Mouse (Mus musculus) CD8-positive naive resting alpha-beta T cell, adult 2 months (primary cell): Measurements from ENCODE around the gene Gm10100.
"Not testable (repeated sequence)": the region's sequence is repeated elsewhere in the genome, so short reads cannot be mapped to it uniquely, and the experiment has no call there.

Source experiments
- DNase-seq, 2 experiments: peaks; one replicate each; pipeline ENCODE4 v3.0.0; 2022; ENCODE audit warnings: low read depth in 2 of 2, low spot score in 2 of 2

Gm10100 gene

DNA sequence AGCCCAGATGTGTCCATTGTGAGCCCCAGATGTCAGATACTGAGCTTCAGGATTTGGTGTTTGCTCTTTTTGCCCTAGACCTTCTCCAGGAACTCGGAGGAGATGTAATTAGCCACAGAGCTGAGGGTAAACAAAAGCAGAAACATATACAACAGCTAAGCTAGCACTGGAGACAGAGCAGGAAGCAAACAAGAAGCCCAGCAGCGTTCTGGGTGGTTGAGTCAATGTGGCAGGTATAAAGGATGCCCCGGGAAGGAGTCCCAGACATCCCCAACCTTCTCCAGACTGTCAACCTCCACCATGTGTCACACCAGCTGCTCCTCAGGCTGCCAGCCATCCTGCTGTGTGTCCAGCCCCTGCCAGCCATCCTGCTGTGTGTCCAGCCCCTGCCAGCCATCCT is at the start of gene Gm10100:
Gene Gm10100 (plus strand): TSS at position 301 of the 400 bp plus-strand sequence.
- DNase-seq, result no peak

DNA sequence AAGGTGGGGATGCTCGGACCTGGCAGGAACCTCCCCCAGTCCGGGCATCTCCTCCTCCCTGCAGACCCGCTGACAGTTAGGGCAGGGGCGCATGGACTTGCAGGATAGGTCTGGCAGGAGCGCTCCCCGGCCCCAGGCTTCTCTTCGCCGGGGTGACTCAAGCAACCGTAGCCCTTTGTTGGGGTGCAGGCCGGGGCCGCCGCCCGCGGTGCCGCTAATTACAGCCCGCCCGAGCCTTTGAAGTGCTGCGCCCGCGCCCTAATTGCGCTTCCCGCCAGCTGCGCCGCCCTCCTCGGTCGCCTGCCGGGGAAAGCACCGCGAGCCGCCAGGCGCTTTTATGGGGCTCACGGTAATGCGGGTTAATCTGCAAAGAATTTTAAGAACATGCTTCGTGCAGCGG is 48.7 kb upstream of the Gm10100 start:
- no peak for DNase-seq

DNA sequence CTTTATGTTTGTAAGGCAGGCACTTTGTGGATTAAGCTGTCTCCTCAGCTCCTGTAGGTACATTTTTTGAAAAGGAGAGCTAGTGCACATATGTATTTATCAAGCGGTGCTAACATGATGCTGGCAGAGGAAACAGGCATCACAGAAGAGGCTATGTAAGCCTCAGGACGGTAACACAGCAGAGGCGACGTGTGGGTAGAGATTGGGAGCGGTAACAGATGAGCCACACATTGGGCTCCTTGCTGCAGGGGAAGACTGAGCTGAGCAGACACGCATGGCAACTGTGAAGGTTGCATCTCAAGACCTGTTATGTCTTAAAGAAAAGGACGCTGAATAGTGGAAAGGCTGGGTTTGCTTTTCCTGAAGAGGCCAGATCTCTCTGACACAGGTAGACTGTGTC is 43.3 kb upstream of the Gm10100 start:
- DNase-seq, result no peak

DNA sequence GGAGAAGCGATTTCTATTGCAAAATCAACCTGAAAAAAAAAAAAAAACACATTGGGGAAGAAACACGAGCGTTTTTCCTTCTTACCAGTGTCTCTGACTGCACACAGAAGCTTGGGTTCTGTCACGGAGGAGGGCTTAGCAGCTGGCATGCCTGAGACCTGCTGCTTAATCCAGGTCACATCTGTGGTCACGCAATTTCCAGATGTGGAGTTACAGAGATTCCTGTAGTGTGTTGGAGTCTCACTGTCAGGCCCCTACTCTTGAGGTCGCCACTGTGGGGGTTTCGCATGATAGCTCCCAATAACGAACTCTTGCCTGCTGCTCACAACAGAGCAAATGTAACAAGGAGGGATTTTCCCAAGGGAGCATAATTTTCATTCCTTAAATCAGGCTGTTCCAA is 42.1 kb upstream of the Gm10100 start:
- no peak for DNase-seq

DNA sequence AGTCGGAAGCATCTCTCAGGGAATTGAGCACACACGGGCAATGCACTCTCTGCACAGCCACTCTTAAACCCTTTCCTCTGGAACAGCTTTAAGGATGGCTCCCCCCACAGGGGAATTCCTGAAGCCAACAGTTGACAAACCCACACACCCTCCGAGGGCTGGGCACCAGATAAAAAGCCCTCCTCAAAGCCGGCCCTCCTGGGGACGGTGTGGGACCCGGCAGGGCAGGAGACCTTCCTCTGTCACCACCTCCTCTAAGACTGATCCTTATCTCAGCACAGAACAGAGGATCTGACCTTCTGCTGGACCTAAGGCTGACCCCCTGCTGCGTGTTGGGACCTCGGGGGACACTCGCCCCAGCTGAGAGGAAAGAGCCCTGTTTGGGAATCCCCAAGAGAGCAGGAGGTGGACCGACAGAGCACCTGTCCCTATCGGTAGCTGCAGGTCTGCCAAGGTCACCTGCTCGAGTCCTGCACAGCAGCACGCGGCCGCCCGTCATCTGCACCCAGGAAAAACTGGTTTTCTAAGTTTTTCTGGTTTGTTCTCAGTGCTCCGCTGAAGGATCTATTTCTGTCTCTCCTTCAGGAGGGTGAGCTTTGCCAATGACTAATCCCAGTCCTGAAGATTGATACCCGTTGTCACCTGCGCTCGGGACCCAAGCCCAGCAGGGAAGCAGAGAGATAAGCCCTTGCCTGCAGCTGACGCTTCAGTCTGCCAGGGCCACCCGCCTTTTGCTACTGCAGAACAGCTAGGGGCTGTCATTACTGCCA is 40.2 kb upstream of the Gm10100 start, which contains the start of gene Tspear:
Gene Tspear (plus strand): TSS at position 675 of the 770 bp plus-strand sequence.
- no peak for DNase-seq

DNA sequence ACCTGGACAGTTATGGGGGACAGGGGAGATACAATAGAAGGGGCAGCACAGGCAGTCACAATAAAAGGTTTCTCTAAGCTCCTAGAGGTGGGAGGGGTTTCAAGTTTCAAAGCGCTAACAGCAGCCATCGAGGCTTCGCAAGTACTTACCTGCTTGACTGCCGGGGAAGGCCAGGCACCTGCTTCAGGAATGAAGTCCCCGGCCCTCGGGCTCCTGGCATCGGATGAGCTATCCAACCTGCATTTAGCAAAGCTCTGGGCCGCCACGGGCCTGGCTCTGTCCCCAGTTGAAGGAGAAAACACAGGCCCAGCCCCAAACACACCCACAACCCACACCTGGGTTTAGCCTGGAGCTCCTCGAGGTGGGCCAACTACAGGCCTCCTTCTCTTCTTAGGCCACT is 39.3 kb upstream of the Gm10100 start:
- no peak for DNase-seq

DNA sequence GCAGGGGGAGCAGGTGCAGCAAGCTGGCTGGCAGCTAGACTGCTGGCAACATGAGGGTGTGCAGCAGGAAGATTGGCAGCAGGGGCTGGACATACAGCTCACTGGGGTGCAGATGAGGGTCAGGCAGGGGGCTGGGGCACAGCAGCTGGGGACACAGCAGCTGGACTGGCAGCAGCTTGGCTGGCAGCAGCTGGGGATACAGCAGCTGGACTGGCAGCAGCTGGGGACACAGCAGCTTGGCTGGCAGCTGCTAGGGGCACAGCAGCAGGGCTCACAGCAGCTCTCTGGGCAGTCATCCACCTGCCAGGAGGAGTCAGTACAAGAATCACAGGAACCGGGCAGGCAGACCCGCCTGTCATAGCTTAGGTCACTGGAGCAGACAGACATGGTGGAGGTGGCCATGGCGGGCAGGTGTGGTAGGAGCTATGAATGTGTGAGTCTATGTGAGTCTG is 35.9 kb upstream of the Gm10100 start, which contains the start of gene Gm19402:
Gene Gm19402 (minus strand): TSS at position 402 of the 452 bp plus-strand sequence.
- not testable (repeated sequence) for DNase-seq

DNA sequence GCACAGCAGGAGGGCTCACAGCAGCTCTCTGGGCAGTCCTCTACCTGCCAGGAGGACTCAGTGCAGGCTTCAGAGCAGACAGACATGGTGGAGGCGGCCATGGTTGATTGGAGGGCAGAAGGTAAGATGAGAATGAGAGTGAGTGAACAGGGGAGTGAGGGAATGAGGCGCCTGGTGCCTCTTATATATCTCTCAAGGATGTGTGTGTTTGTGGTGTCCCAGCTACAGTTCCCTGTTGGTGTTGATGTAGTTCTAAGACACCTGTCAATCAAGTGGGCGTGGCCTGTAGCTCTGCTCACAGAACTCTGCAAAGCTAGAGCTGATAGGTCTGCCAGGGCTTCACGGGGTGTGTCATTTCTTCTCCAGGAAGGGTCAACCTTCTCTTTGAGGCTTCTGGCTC is 29.2 kb upstream of the Gm10100 start, which contains the start of gene Gm9508:
Gene Gm9508 (minus strand): TSS at position 101 of the 400 bp plus-strand sequence.
- no peak for DNase-seq

DNA sequence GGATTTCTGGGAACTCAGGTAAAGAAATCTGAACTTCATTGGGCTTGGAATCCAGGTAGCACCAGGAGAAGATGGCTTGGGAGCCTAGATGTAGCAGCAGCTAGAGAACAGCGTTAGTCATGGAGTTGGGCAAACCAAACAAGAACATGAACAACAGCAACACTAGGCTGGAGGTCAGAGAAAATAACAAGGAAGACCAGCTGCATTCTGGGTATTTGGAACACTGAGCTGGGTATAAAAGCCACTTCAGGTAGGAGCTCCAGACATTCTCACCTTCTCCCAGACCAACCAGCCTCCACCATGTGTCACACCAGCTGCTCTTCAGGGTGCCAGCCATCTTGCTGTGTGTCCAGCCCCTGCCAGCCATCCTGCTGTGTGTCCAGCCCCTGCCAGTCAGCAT is 20.0 kb upstream of the Gm10100 start, which contains the start of gene Gm10272:
Gene Gm10272 (plus strand): TSS at position 301 of the 400 bp plus-strand sequence.
- DNase-seq, result no peak

DNA sequence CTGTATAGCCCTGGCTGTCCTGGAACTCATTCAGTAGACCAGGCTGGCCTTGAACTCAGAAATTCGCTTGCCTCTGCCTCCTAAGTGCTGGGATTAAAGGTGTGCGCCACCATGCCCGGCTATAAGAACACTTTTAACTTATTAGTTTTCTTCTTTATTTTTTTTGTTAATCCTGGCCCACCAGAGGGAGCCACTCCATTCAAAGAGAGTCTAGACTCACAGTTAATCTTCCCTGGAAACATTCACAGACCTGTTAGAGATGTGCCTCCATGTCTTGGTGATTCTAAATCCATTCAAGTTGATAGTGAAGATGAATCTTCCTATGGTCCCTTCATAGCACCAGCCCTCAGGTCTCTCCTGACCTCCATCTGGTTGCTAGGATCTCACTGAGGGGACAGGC is 16.5 kb upstream of the Gm10100 start:
- no peak for DNase-seq

DNA sequence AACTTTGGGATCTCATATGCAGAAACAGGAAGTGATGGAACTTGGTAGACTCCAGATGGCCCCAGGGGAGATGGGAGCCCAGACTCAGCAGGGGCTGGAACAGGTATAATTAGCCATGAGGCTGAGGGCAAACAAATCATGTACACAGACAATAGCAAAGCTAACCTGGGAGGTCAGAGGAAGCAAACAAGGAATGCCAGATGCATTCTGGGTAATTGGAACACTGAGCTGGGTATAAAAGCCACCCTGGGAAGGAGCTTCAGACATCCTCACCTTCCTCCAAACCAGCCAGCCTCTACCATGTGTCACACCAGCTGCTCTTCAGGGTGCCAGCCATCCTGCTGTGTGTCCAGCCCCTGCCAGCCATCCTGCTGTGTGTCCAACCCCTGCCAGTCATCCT is 15.1 kb upstream of the Gm10100 start, which contains the start of gene Gm10024:
Gene Gm10024 (plus strand): TSS at position 301 of the 400 bp plus-strand sequence.
- DNase-seq, result not testable (repeated sequence)

DNA sequence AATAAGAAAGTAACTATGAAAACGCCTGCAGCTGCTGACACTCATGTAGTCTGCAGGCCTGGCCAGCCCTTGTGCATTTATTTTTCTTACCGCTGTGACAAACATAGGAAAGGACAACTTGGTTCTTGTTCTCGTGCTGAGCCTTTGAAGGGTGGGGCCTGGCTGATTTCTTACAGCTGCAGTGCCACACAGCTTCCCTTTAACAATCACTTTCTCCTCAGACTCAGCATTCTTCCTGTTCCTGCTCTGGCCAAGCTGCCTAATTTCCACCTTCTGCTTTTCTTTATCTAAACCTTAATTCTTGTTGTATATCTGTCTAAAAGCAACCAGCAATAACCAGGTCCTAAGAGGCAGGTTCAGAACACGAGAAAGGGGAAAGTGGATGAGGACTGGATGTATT is 12.6 kb upstream of the Gm10100 start:
- DNase-seq, result no peak

DNA sequence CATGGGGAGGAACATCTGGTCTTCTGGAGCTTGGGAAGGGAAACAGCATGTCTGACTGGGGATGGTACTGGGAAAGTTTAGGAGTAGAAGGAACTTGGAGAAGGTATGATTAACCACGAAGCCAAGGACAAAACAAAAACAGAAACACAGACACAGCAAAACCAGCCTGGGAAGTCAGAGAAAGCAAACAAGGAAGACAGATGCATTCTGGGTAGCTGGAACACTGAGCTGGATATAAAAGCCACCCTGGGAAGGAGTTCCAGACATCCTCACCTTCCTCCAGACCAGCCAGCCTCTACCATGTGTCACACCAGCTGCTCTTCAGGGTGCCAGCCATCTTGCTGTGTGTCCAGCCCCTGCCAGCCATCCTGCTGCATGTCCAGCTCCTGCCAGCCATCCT is 10.8 kb upstream of the Gm10100 start, which contains the start of gene Gm10142:
Gene Gm10142 (plus strand): TSS at position 301 of the 400 bp plus-strand sequence.
- DNase-seq, result no peak

DNA sequence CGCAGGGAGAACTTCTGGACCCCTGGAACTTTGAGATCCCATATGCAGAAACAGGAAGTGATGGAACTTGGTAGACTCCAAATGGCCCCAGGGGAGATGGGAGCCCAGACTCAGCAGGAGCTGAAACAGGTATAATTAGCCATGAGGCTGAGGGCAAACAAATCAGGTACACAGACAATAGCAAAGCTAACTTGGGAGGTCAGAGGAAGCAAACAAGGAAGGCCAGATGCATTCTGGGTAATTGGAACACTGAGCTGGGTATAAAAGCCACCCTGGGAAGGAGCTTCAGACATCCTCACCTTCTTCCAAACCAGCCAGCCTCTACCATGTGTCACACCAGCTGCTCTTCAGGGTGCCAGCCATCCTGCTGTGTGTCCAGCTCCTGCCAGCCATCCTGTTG is 6.0 kb upstream of the Gm10100 start, which contains the start of gene Krtap12-1:
Gene Krtap12-1 (plus strand): TSS at position 301 of the 400 bp plus-strand sequence.
- not testable (repeated sequence) for DNase-seq

DNA sequence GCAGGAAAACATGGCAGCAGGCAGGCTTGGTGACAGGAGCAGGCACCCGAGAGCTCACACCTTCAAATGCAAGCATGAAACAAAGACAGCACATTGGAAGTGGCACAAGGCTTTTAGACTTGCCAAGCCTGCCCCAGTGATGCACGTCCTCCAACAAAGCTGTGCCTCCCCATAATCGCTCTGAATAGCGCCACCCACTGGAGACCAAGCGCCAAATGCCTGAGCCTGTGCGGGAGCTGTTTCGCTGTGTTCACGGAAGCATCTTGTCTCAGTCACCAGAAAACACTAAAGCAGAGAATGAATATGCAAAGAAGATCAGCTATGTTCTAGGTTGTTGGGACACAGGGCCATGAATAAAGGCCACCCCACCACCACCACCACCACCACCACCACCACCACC is 1.4 kb upstream of the Gm10100 start:
- DNase-seq, result no peak

DNA sequence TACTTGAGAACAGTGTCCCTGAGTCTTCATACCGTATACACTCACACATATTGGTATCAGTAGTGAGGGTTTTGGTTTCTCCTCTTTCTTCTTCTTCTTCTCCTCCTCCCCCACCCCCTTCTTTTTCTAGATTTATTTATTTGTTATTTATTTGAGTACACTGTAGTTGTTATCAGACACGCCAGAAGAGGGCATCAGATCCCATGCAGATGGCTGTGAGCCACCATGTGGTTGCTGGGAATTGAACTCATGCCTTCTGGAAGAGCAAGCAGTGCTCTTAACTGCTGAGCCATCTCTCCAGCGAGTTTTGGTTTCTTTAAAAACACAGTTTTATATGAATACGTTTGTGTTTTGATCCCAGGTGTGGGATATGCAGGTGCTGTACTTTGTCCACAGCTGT is 2.0 kb downstream of the Gm10100 start:
- DNase-seq, result no peak

DNA sequence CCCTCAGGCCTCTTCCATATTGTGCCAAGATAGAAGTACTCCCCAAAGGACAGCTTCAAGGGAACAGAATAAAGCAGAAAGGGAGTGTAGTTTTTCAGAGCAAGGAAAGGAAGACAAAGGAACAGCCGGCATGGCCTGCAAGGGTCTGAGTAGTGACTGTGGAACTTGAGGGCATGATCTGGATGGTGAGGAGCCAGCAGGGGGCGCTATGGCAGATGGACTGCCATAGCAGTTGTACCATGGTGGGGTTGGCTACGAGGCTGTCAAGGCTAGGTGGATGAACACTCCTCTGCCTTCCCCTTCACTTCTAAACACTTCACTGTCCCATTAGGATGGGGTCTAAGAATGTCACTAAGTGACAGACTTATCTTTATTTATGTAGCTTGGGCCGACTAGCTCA is 3.0 kb downstream of the Gm10100 start:
- DNase-seq, result no peak

DNA sequence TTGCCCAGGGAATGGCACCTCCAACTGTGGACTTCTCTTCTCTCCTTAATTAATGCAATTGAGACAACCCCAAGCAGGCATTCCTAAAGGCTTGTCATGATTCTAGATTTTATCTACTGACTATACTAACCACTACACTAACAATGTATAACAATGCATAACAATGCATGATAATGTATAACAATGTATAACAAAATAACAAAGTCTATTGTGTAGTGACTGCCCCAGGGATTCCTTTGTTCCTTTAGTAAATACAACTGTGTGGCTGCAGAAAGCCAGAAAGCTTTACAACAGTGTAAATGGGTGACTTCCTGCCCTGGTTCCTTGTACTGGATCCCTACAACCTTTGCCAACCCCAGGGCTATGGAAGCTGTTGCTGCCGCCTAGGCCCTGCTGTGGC is 9.6 kb downstream of the Gm10100 start:
- no peak for DNase-seq

DNA sequence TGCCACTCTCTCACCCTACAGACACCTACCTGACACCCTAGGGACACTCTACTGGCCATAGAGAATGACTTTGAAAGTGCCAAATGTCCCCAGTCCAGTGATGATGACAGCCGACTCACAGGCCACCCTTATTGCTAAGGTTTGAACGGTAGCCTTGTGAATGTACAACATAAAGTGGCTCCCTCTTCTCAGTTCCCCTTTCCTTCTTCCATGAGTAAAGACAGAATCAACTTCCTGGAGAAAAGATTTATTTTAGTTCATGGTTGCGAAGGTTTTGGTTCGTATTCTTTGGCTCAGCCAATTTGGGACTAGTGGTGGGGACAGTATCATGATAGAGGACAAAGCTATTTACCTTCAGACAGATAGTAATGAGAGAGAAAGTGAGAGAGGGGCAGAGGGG is 12.6 kb downstream of the Gm10100 start:
- DNase-seq, result no peak

DNA sequence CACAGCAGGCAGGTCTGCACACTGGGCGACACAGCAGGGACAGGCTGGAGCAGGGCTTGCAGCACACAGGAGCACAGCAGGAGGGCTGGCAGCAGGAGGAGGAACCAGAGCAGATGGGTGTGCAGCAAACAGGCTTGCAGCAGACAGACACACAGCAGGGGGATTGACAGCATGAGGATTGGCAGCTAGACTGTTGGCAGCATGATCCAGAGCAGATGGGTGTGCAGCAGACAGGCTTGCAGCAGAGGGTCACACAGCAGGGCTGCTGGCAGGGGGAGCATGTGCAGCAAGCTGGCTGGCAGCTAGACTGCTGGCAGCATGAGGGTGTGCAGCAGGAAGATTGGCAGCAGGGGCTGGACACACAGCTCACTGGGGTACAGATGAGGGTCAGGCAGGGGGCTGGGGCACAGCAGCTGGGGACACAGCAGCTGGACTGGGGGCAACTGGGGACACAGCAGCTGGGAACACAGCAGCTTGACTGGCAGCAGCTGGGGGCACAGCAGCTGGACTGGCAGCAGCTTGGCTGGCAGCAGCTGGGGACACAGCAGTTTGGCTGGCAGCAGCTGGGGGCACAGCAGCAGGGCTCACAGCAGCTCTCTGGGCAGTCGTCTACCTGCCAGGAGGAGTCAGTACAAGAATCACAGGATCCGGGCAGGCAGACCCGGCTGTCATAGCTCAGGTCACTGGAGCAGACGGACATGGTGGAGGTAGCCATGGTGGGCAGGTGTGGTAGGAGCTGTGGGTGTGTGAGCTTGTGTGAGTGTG is 15.8 kb downstream of the Gm10100 start, which contains the start of gene Gm18596:
Gene Gm18596 (minus strand): TSS at position 715 of the 765 bp plus-strand sequence.
- not testable (repeated sequence) for DNase-seq

DNA sequence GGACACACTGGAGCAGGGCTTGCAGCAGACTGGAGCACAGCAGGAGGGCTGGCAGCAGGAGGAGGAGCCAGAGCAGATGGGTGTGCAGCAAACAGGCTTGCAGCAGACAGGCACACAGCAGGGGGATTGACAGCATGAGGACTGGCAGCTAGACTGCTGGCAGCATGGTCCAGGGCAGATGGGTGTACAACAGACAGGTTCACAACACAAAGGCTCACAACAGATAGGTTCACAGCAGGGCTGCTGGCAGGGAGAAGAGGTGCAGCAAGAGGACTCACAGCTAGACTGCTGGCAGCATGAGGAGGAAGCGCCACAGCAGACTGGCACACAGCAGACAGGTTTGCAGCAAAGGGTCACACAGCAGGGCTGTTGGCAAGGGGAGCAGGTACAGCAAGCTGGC is 24.4 kb downstream of the Gm10100 start:
- not testable (repeated sequence) for DNase-seq
